Mouse (Mus musculus): Measurements from ENCODE around the gene Dok5. TPM values are rescaled to one million over a fixed set of nuclear protein-coding genes. Genes with fewer than 3 reads are reported as not detected.

Gene Dok5
- polyA plus RNA-seq, 1 experiment from 2014 or later, result 0.63 TPM

DNA sequence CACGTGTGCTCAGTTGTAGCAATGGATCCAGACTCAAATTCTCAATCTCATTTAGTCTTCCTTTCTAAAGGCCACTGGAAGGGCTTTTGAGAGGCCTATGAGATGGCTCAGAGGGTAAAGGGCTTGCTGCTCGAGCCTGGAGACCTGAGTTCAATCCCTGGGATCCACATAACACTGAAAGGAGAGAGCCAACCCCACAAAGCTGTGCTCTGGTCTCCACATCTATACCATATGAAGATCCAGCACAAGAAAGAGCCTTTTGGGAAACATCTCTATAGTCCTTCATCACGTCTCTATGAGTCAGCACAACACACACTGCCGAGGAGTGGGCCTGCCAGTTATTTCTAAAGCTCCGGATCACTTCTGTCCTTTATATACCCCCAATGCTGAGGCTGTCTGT is 5.8 kb upstream of the Dok5 start:
- Histone ChIP-seq H3K27ac (ENCODE audit: low read depth, low read length) (no peak overlapping the region), H3K27me3 (replicated peaks; ENCODE audit: control insufficient read depth, insufficient read depth, low read length) (0 out of 2 replicates have a peak, but pooled peaks cover under 1% of the 10 kb centered on the region), H3K36me3 (ENCODE audit: control insufficient read depth, insufficient read depth) (no peaks in the 10 kb centered on the region), H3K9me3 (ENCODE audit: control insufficient read depth) (no peaks in the 10 kb centered on the region), H3K4me1 (replicated peaks; ENCODE audit: control insufficient read depth, insufficient read depth, low read length) (no peaks in the 10 kb centered on the region), H3K9ac (ENCODE audit: low read depth, low read length) (no peak overlapping the region), H3K4me2 (replicated peaks; ENCODE audit: low read depth) (no peak overlapping the region), H3K4me3 (ENCODE audit: low read depth, low read length) (no peak overlapping the region)
- no peak for ATAC-seq
- no peak for TF ChIP-seq CTCF (IDR thresholded peaks at IDR 0.05; ENCODE audit: low read depth)
- WGBS, result 83% methylated on average over 5 of the region's 5 CpGs

DNA sequence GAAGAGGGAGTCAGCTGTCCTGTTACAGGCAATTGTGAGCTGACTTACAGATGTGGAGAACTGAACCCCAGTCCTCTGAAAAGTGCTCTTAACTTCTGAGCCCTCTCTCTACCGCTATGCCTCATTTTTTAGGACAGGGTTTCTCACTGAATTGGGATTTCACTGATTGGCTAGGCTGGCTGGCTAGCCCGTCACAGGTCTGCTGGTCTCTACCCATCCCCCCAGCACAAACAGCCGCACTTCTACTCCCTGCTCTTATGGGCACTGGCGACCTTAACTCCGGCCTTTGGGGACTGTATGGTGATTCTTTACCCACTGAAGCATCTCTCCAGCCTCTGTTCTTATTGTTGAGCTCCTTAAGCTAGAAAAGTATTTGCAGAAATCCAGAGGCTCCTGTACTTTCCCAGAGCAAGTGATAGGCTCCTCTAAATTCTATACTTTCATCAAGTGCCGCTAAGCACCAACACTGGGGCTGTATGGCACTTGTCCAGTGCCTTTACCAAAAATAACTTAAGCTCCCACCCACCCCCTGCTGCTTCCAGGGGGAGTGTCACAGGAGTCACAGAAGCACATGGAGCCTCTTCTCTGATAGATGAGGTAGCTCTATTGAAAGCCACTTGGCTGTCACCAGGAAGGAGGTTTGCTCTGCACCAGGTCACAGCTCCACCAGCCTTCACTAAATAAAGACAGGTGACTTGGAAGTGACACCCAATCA is 4.5 kb upstream of the Dok5 start:
- no peak overlapping the region for H3K4me3 ChIP-seq (ENCODE audit: low read depth, low read length)
- no peak overlapping the region for H3K9ac ChIP-seq (ENCODE audit: low read depth, low read length)
- no peaks in the 10 kb centered on the region for H3K4me1 ChIP-seq (replicated peaks; ENCODE audit: control insufficient read depth, insufficient read depth, low read length)
- no peak overlapping the region for H3K4me2 ChIP-seq (replicated peaks; ENCODE audit: low read depth)
- ATAC-seq, result no peak
- H3K27me3 ChIP-seq (replicated peaks; ENCODE audit: control insufficient read depth, insufficient read depth, low read length), result peaks cover 14% of the 10 kb centered on the region; the same call in 1 of the 2 replicates
- no peaks in the 10 kb centered on the region for H3K9me3 ChIP-seq (ENCODE audit: control insufficient read depth)
- WGBS, result 58% methylated on average over 6 of the region's 6 CpGs
- no peak overlapping the region for H3K27ac ChIP-seq (ENCODE audit: low read depth, low read length)
- no peak for TF ChIP-seq CTCF (IDR thresholded peaks at IDR 0.05; ENCODE audit: low read depth)
- no peaks in the 10 kb centered on the region for H3K36me3 ChIP-seq (ENCODE audit: control insufficient read depth, insufficient read depth)

DNA sequence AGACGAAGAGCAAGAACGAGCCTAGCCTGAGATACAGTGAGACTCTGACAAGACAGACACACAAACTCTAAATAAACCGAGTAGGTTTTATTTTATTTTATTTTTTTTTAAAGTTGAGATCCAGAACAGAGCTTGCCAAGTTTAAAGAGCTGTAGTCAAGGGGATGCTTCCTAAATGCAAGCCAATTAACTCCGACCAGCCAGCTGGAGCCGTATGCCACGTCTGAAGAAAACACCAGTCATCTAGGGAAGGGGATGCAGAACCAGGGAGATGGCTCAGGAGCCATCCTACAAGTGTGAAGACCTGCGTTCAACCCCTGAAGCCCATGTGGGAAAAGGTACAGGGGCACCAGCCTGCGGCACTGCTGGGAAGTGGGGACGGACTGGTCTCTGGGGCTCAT is 2.7 kb upstream of the Dok5 start:
- H3K9ac ChIP-seq (ENCODE audit: low read depth, low read length), result no peak overlapping the region
- H3K4me1 ChIP-seq (replicated peaks; ENCODE audit: control insufficient read depth, insufficient read depth, low read length), result no peaks in the 10 kb centered on the region
- no peak overlapping the region for H3K4me2 ChIP-seq (replicated peaks; ENCODE audit: low read depth)
- no peak overlapping the region for H3K27ac ChIP-seq (ENCODE audit: low read depth, low read length)
- H3K36me3 ChIP-seq (ENCODE audit: control insufficient read depth, insufficient read depth), result no peaks in the 10 kb centered on the region
- H3K27me3 ChIP-seq (replicated peaks; ENCODE audit: control insufficient read depth, insufficient read depth, low read length), result peaks cover 16% of the 10 kb centered on the region; the same call in 1 of the 2 replicates
- WGBS, result 83% methylated on average over 9 of the region's 9 CpGs
- no peak for ATAC-seq
- no peaks in the 10 kb centered on the region for H3K9me3 ChIP-seq (ENCODE audit: control insufficient read depth)
- TF ChIP-seq CTCF (IDR thresholded peaks at IDR 0.05; ENCODE audit: low read depth), result no peak
- no peak overlapping the region for H3K4me3 ChIP-seq (ENCODE audit: low read depth, low read length)

DNA sequence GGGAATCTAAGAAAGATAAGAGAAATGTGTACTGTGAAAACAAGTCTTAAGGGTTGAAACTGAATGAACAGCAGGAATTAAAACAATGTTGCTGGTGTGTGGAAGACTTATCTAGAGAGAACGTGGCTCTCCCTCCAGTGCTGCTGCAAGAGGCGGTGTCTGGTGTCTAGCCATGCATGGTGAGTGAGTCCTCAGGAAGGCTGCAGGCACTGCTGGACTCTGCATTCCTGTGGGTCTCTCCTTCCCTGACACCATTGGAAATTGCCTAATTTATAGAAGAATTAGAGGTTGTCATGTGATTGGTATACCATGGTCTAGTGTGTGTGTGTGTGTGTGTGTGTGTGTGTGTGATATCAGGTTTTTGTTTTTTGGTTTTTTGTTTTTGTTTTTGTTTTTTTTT is 1.9 kb upstream of the Dok5 start:
- no peaks in the 10 kb centered on the region for H3K4me1 ChIP-seq (replicated peaks; ENCODE audit: control insufficient read depth, insufficient read depth, low read length)
- no peak overlapping the region for H3K4me2 ChIP-seq (replicated peaks; ENCODE audit: low read depth)
- ATAC-seq, result no peak
- no peak overlapping the region for H3K27ac ChIP-seq (ENCODE audit: low read depth, low read length)
- H3K4me3 ChIP-seq (ENCODE audit: low read depth, low read length), result no peak overlapping the region
- WGBS, result 50% methylated on average over 2 of the region's 2 CpGs
- H3K27me3 ChIP-seq (replicated peaks; ENCODE audit: control insufficient read depth, insufficient read depth, low read length), result peaks cover 16% of the 10 kb centered on the region; the same call in 1 of the 2 replicates
- no peak overlapping the region for H3K9ac ChIP-seq (ENCODE audit: low read depth, low read length)
- TF ChIP-seq CTCF (IDR thresholded peaks at IDR 0.05; ENCODE audit: low read depth), result no peak
- H3K9me3 ChIP-seq (ENCODE audit: control insufficient read depth), result no peaks in the 10 kb centered on the region
- H3K36me3 ChIP-seq (ENCODE audit: control insufficient read depth, insufficient read depth), result no peaks in the 10 kb centered on the region

DNA sequence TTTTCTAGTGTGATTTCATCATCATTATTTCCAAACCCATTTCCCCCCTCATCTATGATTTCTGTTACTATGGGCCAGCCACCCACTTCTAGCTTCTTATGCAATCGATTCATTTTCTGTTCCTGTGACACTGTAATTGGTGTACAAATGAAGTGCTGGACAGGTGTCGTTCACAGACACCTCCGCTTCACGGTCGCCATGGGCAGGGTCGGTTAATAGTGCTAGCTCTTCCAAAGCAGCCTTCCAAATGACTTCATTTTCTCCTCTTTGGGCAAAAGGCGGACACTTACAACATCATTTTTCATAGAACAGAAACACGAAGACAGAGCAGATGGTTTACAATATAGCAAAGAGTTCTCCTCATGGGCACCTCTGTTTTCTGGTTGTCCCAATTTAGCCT is 1.5 kb upstream of the Dok5 start:
- no peak for TF ChIP-seq CTCF (IDR thresholded peaks at IDR 0.05; ENCODE audit: low read depth)
- no peak for ATAC-seq
- Histone ChIP-seq H3K27me3 (replicated peaks; ENCODE audit: control insufficient read depth, insufficient read depth, low read length) (peaks cover 16% of the 10 kb centered on the region; the same call in 1 of the 2 replicates), H3K4me2 (replicated peaks; ENCODE audit: low read depth) (no peak overlapping the region), H3K36me3 (ENCODE audit: control insufficient read depth, insufficient read depth) (no peaks in the 10 kb centered on the region), H3K27ac (ENCODE audit: low read depth, low read length) (no peak overlapping the region), H3K4me1 (replicated peaks; ENCODE audit: control insufficient read depth, insufficient read depth, low read length) (no peaks in the 10 kb centered on the region), H3K9me3 (ENCODE audit: control insufficient read depth) (no peaks in the 10 kb centered on the region), H3K9ac (ENCODE audit: low read depth, low read length) (no peak overlapping the region), H3K4me3 (ENCODE audit: low read depth, low read length) (no peak overlapping the region)
- WGBS, result 88% methylated on average over 8 of the region's 8 CpGs

DNA sequence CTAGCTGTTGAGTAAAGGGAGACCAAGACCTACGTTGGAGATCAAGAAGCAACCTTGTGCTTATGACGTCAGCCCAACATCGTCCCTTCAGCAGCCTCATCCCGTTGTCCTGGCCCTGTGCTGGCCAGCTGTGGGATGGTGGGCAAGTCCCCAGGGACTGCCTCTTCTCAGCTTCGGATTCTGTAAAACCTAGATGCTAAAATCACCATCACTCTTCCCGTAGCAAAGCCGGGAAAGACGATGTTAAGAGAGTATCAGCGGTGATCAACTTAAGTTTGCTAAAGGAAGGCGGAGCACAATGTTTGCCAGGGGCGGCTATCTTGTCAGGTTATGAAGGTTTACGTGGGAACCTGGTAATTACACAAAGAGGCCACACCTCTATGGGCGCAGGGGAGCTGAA is 826 bp upstream of the Dok5 start:
- no peak for ATAC-seq
- H3K36me3 ChIP-seq (ENCODE audit: control insufficient read depth, insufficient read depth), result no peaks in the 10 kb centered on the region
- peaks cover 16% of the 10 kb centered on the region; the same call in 1 of the 2 replicates for H3K27me3 ChIP-seq (replicated peaks; ENCODE audit: control insufficient read depth, insufficient read depth, low read length)
- H3K27ac ChIP-seq (ENCODE audit: low read depth, low read length), result no peak overlapping the region
- no peak overlapping the region for H3K9ac ChIP-seq (ENCODE audit: low read depth, low read length)
- WGBS, result 42% methylated on average over 13 of the region's 13 CpGs
- no peak overlapping the region for H3K4me3 ChIP-seq (ENCODE audit: low read depth, low read length)
- H3K4me2 ChIP-seq (replicated peaks; ENCODE audit: low read depth), result no peak overlapping the region
- no peaks in the 10 kb centered on the region for H3K4me1 ChIP-seq (replicated peaks; ENCODE audit: control insufficient read depth, insufficient read depth, low read length)
- TF ChIP-seq CTCF (IDR thresholded peaks at IDR 0.05; ENCODE audit: low read depth), result no peak
- no peaks in the 10 kb centered on the region for H3K9me3 ChIP-seq (ENCODE audit: control insufficient read depth)

Measured in intestine, postnatal 0 days (tissue).